Mouse (Mus musculus) lung, adult 2 months (tissue): ENCODE data around the gene Ppfibp1.

ENCODE experiments used
- CTCF ChIP-seq: fragments of 200-500 bp; IDR thresholded peaks from 2 replicates; pipeline ENCODE4 v1.5.1; 2011; ENCODE audit warnings: mild to moderate bottlenecking, low read length, control low read depth; ENCODE audit not compliant: insufficient read depth
- POLR2A ChIP-seq: fragments of 200-500 bp; IDR thresholded peaks from 2 replicates; pipeline ENCODE4 v1.6.1; 2011; ENCODE audit warnings: low read depth, mild to moderate bottlenecking, control low read depth, low read length, borderline replicate concordance; ENCODE audit errors: extremely low read depth

- no peak for TF ChIP-seq CTCF
- TF ChIP-seq POLR2A = no peak
These were observed 122.7 kb downstream of the Ppfibp1 start for GRCm38 (mm10) chr6:147010811-147011520.
